Mouse (Mus musculus) liver, postnatal 0 days (tissue): ENCODE results near the gene Bcl2. TPM values are rescaled to one million over a fixed set of nuclear protein-coding genes. Genes with fewer than 3 reads are reported as not detected.

Source experiments
- ATAC-seq: fragments of 200-750 bp; cut with Nextera tagmentation; 2 replicates; pipeline ENCODE4 v1.8.0; 2017; ENCODE audit warnings: mild to moderate bottlenecking, moderate library complexity
- DNase-seq: peaks from one replicate; pipeline ENCODE4 v3.0.0-alpha.2; 2016
- H3K27ac ChIP-seq: fragments of 300-500 bp; sonication (generic); 2 replicates; pipeline ENCODE4 v1.5.1; 2014; ENCODE audit warnings: antibody characterized with exemption, moderate library complexity, mild to moderate bottlenecking, low read depth
- H3K27me3 ChIP-seq: fragments of 300-500 bp; sonication (generic); 2 replicates; pipeline ENCODE4 v1.6.1; 2014; ENCODE audit warnings: low read length, control low read depth, mixed read lengths; ENCODE audit not compliant: insufficient read depth
- H3K36me3 ChIP-seq: fragments of 300-500 bp; sonication (generic); replicated peaks from 2 replicates; pipeline ENCODE4 v1.6.1; 2014; ENCODE audit warnings: mild to moderate bottlenecking, control low read depth, low read length, moderate library complexity, mixed read lengths; ENCODE audit not compliant: insufficient read depth
- H3K4me1 ChIP-seq: fragments of 300-500 bp; sonication (generic); 2 replicates; pipeline ENCODE4 v1.6.1; 2014; ENCODE audit warnings: antibody characterized with exemption, mild to moderate bottlenecking, control low read depth; ENCODE audit not compliant: insufficient read depth
- H3K4me2 ChIP-seq: fragments of 300-500 bp; sonication (generic); 2 replicates; pipeline ENCODE4 v1.6.1; 2014; ENCODE audit warnings: low read depth, mild to moderate bottlenecking, low read length, moderate library complexity, mixed read lengths
- H3K4me3 ChIP-seq: fragments of 300-500 bp; sonication (generic); 2 replicates; pipeline ENCODE4 v1.5.1; 2014; ENCODE audit warnings: low read depth, low read length
- H3K9ac ChIP-seq: fragments of 300-500 bp; sonication (generic); replicated peaks from 2 replicates; pipeline ENCODE4 v1.6.1; 2014; ENCODE audit warnings: mild to moderate bottlenecking, moderate library complexity
- H3K9me3 ChIP-seq: fragments of 300-500 bp; sonication (generic); 2 replicates; pipeline ENCODE4 v1.6.1; 2016; ENCODE audit warnings: mild to moderate bottlenecking, control low read depth, low read length, mixed read lengths
- CTCF ChIP-seq: sonication (generic); IDR thresholded peaks from 2 replicates; pipeline ENCODE4 v1.5.1; 2016; ENCODE audit warnings: antibody characterized with exemption, low read depth
- EP300 ChIP-seq: IDR thresholded peaks from 2 replicates; pipeline ENCODE4 v1.6.1; 2016; ENCODE audit warnings: antibody characterized with exemption, low read depth, mild to moderate bottlenecking
- WGBS: fragments of 180-500 bp; shearing (Covaris S2); extraction: QIAGEN DNeasy Blood & Tissue Kit; methylation state at CpG from one replicate; pipeline ENCODE4 v1.1.7; 2014; ENCODE audit not compliant: insufficient replicate concordance; 5-methylcytosine and 5-hydroxymethylcytosine counted together
- polyA plus RNA-seq: library from polyadenylated mRNA; unstranded; fragments of >200 nt; fragmentation: Nextera tagmentation; extraction: Ambion mirVana; gene quantifications from 2 replicates; pipeline ENCODE4 v1.2.1, GENCODE M21; 2015

Bcl2 gene
- polyA plus RNA-seq, 1 experiment from 2014 or later = 0.83 TPM

DNA sequence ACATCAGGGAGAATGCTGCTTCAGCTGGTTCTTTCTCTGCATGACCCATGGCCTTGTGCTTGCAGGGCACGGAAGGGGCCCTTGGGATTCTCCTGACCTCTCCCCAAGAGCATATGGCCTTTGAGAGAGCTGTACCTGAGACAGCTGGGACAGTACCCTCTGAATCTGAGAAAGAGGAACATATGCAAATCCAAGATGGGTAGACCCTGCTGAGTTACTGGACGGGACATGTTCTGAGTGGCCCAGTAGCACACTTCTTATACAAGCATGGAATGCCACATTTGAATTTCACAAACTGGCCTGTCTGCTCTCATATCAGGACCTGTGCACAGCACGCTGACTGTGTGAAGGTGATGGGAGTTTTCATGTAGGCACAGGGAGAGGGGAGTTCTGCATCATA, 31.2 kb downstream of the Bcl2 start:
- Histone ChIP-seq H3K9me3 (no peaks in the 10 kb centered on the region), H3K36me3 (no peaks in the 10 kb centered on the region), H3K9ac (no peak overlapping the region), H3K4me3 (no peak overlapping the region), H3K4me2 (no peak overlapping the region), H3K27me3 (no peaks in the 10 kb centered on the region), H3K4me1 (no peaks in the 10 kb centered on the region; the same call in 1 of the 2 replicates), H3K27ac (no peak overlapping the region)
- WGBS = 81% methylated on average over 3 of the region's 3 CpGs
- ATAC-seq = no peak
- no peak for TF ChIP-seq CTCF
- TF ChIP-seq EP300 = no peak
- no peak for DNase-seq

DNA sequence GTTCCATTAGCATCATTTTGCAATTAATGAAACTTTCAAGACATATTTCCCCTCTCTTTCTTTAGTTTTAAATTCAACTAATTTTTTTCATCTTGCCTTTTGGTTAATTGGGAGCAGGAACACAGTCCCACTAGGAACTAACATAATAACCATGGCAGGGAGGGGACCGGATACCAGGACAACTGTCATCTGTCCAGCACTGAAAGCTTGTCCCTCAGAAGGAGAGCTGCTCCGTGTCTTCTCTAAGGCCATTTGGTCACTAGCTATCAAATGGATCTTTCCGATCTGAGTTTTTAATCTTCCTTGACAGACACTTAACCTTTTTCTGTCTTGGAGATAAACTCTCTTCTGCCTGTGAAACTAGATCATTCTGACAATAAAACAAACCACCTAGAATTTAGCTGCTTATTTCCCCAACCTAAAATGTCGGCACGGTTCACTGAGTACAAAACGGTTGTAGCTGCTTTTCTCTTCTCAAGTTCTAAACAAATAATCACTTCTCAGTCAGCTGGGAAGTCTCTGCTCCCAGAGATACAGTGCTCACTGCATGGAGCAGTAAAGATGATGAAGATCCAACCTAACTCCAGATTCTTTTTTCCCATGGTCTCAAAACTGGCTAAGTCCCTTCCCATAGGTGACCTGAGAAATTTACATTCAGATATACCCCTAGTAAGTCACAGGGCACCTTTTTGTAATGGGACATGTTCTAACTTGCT, 34.1 kb downstream of the Bcl2 start:
- ATAC-seq = no peak
- WGBS = 74% methylated on average over 6 of the region's 6 CpGs
- no peak for TF ChIP-seq EP300
- TF ChIP-seq CTCF = no peak
- no peak overlapping the region for H3K4me3 ChIP-seq
- no peaks in the 10 kb centered on the region for H3K9me3 ChIP-seq
- H3K9ac ChIP-seq = no peak overlapping the region
- DNase-seq = no peak
- H3K4me1 ChIP-seq = no peaks in the 10 kb centered on the region
- no peak overlapping the region for H3K27ac ChIP-seq
- H3K4me2 ChIP-seq = no peak overlapping the region
- H3K36me3 ChIP-seq = no peaks in the 10 kb centered on the region
- no peaks in the 10 kb centered on the region for H3K27me3 ChIP-seq

DNA sequence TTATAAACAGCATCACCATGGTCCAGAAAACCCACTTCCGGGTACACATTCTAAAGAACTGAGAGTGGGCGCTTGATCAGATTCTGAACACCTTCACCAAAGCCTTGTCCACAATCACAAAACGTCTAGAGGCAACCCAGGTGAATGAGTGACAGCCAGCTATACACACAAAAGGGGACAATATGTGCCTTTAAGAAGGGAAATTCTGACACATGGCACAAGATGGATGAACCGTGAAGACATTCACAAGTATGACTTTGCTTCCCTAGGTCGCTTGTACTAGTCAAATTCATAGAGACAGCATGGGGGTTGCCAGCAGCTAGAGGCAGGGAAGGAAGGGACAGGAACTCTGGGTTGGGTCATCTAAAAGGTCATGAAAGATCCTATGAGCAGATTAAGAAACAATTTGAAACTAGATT, 36.0 kb downstream of the Bcl2 start:
- Histone ChIP-seq H3K4me1 (no peaks in the 10 kb centered on the region), H3K27ac (no peak overlapping the region), H3K36me3 (no peaks in the 10 kb centered on the region), H3K4me2 (no peak overlapping the region), H3K4me3 (no peak overlapping the region), H3K9me3 (no peaks in the 10 kb centered on the region), H3K27me3 (no peaks in the 10 kb centered on the region), H3K9ac (no peak overlapping the region)
- no peak for TF ChIP-seq CTCF
- TF ChIP-seq EP300 = no peak
- ATAC-seq (no peak), DNase-seq (no peak)
- 55% methylated on average over 5 of the region's 5 CpGs for WGBS

DNA sequence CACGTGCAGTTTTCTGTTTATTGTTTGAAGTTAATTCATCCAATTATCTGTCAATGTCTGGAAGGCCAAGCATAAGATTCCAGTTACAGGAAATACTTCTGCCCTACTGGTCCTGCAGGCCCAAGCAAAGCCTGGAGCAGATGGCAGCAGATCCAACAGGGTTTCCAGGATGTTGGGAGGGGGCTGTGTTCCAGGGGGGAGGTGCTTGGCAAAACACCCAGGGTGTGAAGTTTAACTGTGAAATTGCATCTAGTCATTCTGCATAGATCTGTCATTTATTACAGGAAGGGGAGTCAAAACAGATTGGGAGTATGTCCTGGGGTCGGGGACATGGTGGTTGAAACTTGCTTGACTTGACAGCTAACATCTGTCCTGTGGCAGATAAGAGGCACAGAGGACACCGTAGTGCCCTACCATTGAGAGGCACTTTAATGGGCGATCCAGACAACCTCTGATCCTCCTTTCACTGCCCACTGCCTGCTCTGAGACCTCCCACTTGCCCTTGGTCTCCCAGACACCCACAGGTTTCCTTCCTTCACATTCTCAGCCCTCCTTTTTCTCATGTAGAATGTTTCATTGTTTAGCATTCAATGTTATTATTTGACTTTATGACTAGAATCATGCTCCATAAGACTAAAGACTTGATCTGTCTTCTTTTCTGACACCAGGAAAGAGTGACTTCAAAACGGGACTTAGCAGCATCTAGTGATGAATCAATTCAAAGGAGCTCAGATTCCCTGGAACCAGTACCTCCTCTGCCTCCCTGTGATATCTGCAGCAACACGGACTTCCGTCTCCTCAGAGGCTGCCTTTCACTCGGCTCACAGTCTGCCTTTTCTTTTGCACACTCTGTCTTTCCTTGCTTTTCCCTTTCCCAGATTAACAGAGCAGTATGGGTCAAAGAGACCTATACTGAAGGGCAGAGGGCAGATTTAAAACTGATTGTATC, 47.7 kb downstream of the Bcl2 start:
- TF ChIP-seq CTCF (no peak), EP300 (no peak)
- Histone ChIP-seq H3K27me3 (no peaks in the 10 kb centered on the region), H3K9me3 (no peaks in the 10 kb centered on the region), H3K27ac (no peak overlapping the region), H3K9ac (no peak overlapping the region), H3K4me3 (no peak overlapping the region), H3K36me3 (no peaks in the 10 kb centered on the region), H3K4me1 (0 out of 2 replicates have a peak, but pooled peaks cover 3% of the 10 kb centered on the region), H3K4me2 (no peak overlapping the region)
- DNase-seq (no peak), ATAC-seq (no peak)
- WGBS = 48% methylated on average over 8 of the region's 8 CpGs

DNA sequence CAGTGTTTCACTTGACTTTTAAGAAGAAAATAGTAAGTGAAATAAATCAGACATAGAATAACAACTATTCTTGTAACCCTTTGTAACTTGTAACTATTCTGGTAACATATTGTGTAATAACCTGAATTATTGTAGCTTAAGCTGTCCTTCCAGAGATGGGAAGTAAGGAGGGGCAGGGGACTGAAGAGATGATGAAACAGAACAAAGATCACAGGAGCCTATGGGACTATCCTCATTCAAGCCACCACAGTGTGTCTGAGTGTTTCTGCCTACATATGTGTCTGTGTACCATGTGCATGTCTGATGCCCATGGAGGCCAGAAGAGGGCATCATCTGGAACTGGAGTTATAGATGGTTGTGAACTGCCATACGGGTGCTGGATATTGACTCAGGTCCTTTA, 49.1 kb downstream of the Bcl2 start:
- Histone ChIP-seq H3K4me3 (no peak overlapping the region), H3K27ac (no peak overlapping the region), H3K4me1 (0 out of 2 replicates have a peak, but pooled peaks cover 3% of the 10 kb centered on the region), H3K9ac (no peak overlapping the region), H3K9me3 (no peaks in the 10 kb centered on the region), H3K36me3 (no peaks in the 10 kb centered on the region), H3K27me3 (no peaks in the 10 kb centered on the region), H3K4me2 (no peak overlapping the region)
- ATAC-seq (no peak), DNase-seq (no peak)
- WGBS = 68% methylated on average over 1 of the region's 1 CpGs
- peak; percentile 15; the same call in 1 of the 2 replicates for TF ChIP-seq CTCF
- TF ChIP-seq EP300 = no peak

DNA sequence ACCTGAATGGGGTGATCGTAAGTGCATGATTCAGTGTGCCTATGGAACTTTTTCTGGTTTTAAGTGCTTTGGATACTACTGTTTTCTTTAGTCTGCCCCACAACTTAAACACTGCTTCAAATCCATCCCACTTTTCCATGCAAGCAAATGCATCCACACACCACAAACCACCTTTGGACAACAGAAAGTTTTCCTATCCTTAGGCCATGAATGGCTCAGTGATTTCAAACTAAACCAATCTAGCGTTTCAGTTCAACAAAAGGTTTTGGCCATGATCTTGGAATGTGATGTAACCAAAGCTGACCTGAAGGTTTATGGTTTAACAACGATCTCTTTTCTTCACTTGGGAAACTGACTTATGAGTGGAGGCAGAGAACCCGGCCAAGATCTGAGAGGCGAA, 51.6 kb downstream of the Bcl2 start:
- Histone ChIP-seq H3K4me1 (0 out of 2 replicates have a peak, but pooled peaks cover 3% of the 10 kb centered on the region), H3K4me3 (no peak overlapping the region), H3K9ac (no peak overlapping the region), H3K27ac (no peak overlapping the region), H3K4me2 (no peak overlapping the region), H3K27me3 (no peaks in the 10 kb centered on the region), H3K36me3 (no peaks in the 10 kb centered on the region), H3K9me3 (no peaks in the 10 kb centered on the region)
- ATAC-seq (no peak), DNase-seq (no peak)
- WGBS = 77% methylated on average over 5 of the region's 5 CpGs
- no peak for TF ChIP-seq CTCF
- no peak for TF ChIP-seq EP300
